Mouse (Mus musculus): ENCODE measurements around the gene Btf3. TPM values are rescaled to one million over a fixed set of nuclear protein-coding genes. Genes with fewer than 3 reads are reported as not detected.

The Btf3 gene
- polyA plus RNA-seq, 1 experiment from 2014 or later: 399 TPM

GRCm38 (mm10) chr13:98298833-98299758 lies 17.7 kb downstream of the Btf3 start:
- Histone ChIP-seq H3K4me1 (replicated peaks) (peaks cover 3% of the 10 kb centered on the region; the same call in 1 of the 2 replicates), H3K4me3 (peak overlapping the region; percentile 8; the same call in 1 of the 2 replicates), H3K36me3 (no peaks in the 10 kb centered on the region), H3K9ac (no peak overlapping the region), H3K27me3 (no peaks in the 10 kb centered on the region), H3K9me3 (replicated peaks) (no peaks in the 10 kb centered on the region), H3K4me2 (peak overlapping the region; percentile 53), H3K27ac (no peak overlapping the region)
- ATAC-seq (replicated peaks; ENCODE audit: insufficient number of reproducible peaks, insufficient read depth, low FRiP score, low read depth): peak; percentile 66
- WGBS: 45% methylated on average over 21 of the region's 21 CpGs

DNA sequence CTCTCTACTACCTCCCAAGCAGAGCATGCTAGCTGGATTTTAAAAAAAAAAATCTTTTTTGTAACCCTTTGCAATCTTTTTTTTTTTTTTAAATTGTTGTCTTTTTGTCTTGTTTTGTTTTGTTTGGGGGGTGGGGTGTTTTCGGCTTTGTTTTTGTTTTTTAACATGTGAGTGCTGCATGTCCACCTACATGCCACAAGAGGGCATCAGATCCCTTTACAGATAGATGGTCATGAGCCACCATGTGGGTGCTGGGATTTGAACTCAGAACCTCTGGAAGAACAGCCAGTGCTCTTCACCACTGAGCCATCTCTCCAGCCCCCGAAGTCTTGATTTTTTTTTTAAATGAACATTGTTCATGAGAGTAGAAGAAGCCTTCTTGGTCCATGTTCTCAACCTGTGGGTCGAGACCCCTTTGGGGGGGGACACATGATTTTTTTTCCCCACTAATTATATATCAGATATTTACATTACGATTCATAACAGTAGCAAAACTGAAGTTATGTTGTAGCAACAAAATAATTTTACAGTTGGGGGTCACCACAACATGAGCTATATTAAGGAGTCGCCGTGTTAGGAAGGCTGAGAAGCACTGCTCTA lies 18.8 kb downstream of the Btf3 start:
- Histone ChIP-seq H3K4me1 (replicated peaks) (peaks cover 7% of the 10 kb centered on the region), H3K27me3 (no peaks in the 10 kb centered on the region), H3K9ac (no peak overlapping the region), H3K4me2 (no peak overlapping the region), H3K27ac (no peak overlapping the region), H3K4me3 (no peak overlapping the region), H3K36me3 (no peaks in the 10 kb centered on the region), H3K9me3 (replicated peaks) (no peaks in the 10 kb centered on the region)
- 86% methylated on average over 6 of the region's 6 CpGs for WGBS
- ATAC-seq (replicated peaks; ENCODE audit: insufficient number of reproducible peaks, insufficient read depth, low FRiP score, low read depth): no peak

GRCm38 (mm10) chr13:98296072-98296471 lies 20.7 kb downstream of the Btf3 start:
- Histone ChIP-seq H3K4me1 (replicated peaks) (peaks cover 7% of the 10 kb centered on the region), H3K36me3 (no peaks in the 10 kb centered on the region), H3K9me3 (replicated peaks) (no peaks in the 10 kb centered on the region), H3K27ac (no peak overlapping the region), H3K4me3 (no peak overlapping the region), H3K4me2 (no peak overlapping the region), H3K27me3 (no peaks in the 10 kb centered on the region), H3K9ac (no peak overlapping the region)
- 35% methylated on average over 5 of the region's 5 CpGs for WGBS
- ATAC-seq (replicated peaks; ENCODE audit: insufficient number of reproducible peaks, insufficient read depth, low FRiP score, low read depth): no peak

- 80% methylated on average over 8 of the region's 8 CpGs for WGBS
These were observed 25.1 kb downstream of the Btf3 start for GRCm38 (mm10) chr13:98291712-98292111.

DNA sequence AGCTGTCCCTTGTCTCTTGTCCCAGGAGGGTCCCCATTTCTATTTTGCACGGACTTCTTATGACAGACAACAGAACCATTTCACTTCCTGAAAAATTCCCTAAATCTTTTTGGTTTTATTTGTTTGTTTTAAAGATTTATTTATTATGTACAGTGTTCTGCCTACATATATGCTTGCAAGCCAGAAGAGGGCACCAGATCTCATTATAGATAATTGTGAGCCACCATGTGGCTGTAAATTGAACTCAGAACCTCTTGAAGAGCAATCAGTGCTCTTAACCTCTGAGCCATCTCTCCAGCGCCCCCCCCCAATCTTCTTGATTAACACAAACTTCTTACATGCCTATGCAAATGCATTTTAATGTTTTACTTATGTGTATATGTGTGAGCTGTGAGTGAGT lies 26.1 kb downstream of the Btf3 start:
- no peaks in the 10 kb centered on the region for H3K9me3 ChIP-seq (replicated peaks)
- H3K27me3 ChIP-seq: no peaks in the 10 kb centered on the region
- H3K27ac ChIP-seq: no peak overlapping the region
- no peak for ATAC-seq (replicated peaks; ENCODE audit: insufficient number of reproducible peaks, insufficient read depth, low FRiP score, low read depth)
- no peak overlapping the region for H3K4me2 ChIP-seq
- H3K9ac ChIP-seq: no peak overlapping the region
- no peak overlapping the region for H3K4me3 ChIP-seq
- peaks cover 3% of the 10 kb centered on the region; the same call in 1 of the 2 replicates for H3K4me1 ChIP-seq (replicated peaks)
- H3K36me3 ChIP-seq: no peaks in the 10 kb centered on the region
- WGBS: 35% methylated on average over 2 of the region's 2 CpGs

More at GRCm38 (mm10) chr13:98291712-98292111, 25.1 kb downstream of the Btf3 start:
- Histone ChIP-seq H3K9ac (no peak overlapping the region), H3K9me3 (replicated peaks) (no peaks in the 10 kb centered on the region), H3K36me3 (no peaks in the 10 kb centered on the region), H3K27ac (no peak overlapping the region), H3K4me1 (replicated peaks) (peaks cover 3% of the 10 kb centered on the region; the same call in 1 of the 2 replicates), H3K27me3 (no peaks in the 10 kb centered on the region), H3K4me2 (no peak overlapping the region), H3K4me3 (no peak overlapping the region)
- ATAC-seq (replicated peaks; ENCODE audit: insufficient number of reproducible peaks, insufficient read depth, low FRiP score, low read depth): no peak

DNA sequence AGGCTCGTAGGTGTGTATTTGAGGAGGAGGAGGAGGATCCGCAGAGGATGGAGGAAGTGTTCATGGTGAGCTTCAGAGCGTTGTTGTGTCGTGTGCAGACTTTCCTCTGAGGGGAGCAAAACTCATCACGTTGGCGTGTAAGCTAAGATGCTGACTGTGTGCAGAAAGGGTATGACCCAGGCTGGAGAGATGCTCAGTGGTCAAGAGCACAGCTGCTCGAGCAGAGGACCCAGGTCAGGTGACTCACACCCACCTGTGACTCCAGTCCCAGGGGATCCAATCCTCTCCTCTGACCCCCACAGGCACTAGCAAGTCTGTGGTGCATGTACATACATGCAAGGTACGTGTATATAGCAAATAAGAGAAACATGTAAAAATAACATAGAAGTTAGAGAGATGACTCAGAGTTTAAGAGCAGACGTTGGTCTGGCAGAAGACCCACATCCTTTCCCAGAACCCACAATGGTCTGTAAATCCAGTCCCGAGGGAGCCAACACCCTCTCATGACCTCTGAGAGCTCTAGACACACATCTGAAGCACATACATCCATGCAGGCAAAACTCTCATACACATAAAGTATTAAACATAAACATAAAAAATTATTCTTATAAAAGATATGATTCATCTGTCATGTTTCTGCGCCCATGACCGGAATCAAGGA lies 35.7 kb downstream of the Btf3 start:
- WGBS: 67% methylated on average over 12 of the region's 12 CpGs
- H3K27ac ChIP-seq: no peak overlapping the region
- H3K4me2 ChIP-seq: no peak overlapping the region
- H3K27me3 ChIP-seq: no peaks in the 10 kb centered on the region
- no peaks in the 10 kb centered on the region for H3K9me3 ChIP-seq (replicated peaks)
- no peaks in the 10 kb centered on the region for H3K36me3 ChIP-seq
- no peak for ATAC-seq (replicated peaks; ENCODE audit: insufficient number of reproducible peaks, insufficient read depth, low FRiP score, low read depth)
- H3K9ac ChIP-seq: no peak overlapping the region
- H3K4me3 ChIP-seq: no peak overlapping the region
- no peaks in the 10 kb centered on the region for H3K4me1 ChIP-seq (replicated peaks)

DNA sequence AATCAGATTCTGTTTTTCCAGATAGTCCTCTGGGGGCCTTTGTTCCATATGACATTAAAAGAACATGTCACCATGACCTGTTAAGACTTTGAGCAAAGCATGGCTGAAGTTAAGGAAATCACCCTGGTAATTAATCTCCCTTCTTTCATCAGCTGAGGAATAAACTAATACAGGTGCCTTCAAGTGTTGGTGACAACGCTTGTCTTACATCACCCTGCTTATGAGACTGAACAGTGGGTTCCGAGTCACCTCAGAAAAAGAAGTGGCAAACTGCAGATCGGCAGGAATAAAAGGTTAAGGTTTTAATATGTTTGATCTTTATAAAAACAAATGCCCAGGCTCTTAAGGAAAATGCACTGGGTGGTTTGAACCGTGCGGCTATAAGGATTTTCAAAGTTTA lies 37.1 kb downstream of the Btf3 start, which contains the start of gene Gm21976:
Gm21976 (plus strand) TSS at position 202 of the 400 bp plus-strand sequence.
- Histone ChIP-seq H3K4me3 (no peak within 1 kb of the TSS), H3K4me2 (no peak within 1 kb of the TSS), H3K9me3 (replicated peaks) (no peaks in the 10 kb centered on the region), H3K4me1 (replicated peaks) (peaks cover 5% of the 10 kb centered on the region), H3K9ac (no peak within 1 kb of the TSS), H3K36me3 (no peaks in the 10 kb centered on the region), H3K27me3 (no peaks in the 10 kb centered on the region), H3K27ac (no peak within 1 kb of the TSS)
- no peak for ATAC-seq (replicated peaks; ENCODE audit: insufficient number of reproducible peaks, insufficient read depth, low FRiP score, low read depth)
- WGBS: 76% methylated on average over 5 of the region's 5 CpGs

DNA sequence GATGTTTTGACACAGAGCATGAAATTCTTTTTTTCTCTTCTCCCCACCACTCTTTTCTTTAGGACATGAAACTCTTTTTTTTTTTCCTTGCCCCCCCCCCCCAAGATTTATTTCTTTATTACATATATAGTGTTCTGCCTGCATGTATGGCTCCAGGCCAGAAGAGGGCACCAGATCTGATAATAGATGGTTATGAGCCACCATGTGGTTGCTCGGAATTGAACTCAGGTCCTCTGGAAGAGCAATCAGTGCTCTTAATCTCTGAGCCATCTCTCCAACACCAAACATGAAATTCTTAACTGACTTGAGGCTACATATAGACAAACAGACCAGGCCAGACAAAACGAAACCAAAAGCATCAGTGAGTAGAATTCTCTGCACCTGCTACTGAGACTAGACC lies 39.3 kb downstream of the Btf3 start:
- WGBS: 78% methylated on average over 2 of the region's 2 CpGs
- no peaks in the 10 kb centered on the region for H3K9me3 ChIP-seq (replicated peaks)

GRCm38 (mm10) chr13:98276253-98276652 lies 40.6 kb downstream of the Btf3 start:
- ATAC-seq (replicated peaks; ENCODE audit: insufficient number of reproducible peaks, insufficient read depth, low FRiP score, low read depth): no peak
- 84% methylated on average over 7 of the region's 7 CpGs for WGBS
- Histone ChIP-seq H3K4me1 (replicated peaks) (peaks cover 5% of the 10 kb centered on the region), H3K4me3 (no peak overlapping the region), H3K27me3 (no peaks in the 10 kb centered on the region), H3K9me3 (replicated peaks) (no peaks in the 10 kb centered on the region), H3K9ac (no peak overlapping the region), H3K36me3 (peaks cover 22% of the 10 kb centered on the region), H3K4me2 (no peak overlapping the region), H3K27ac (peak overlapping the region; percentile 14; the same call in 1 of the 2 replicates)

More for the DNA sequence above, 39.3 kb downstream of the Btf3 start:
- no peaks in the 10 kb centered on the region for H3K27me3 ChIP-seq
- H3K27ac ChIP-seq: no peak overlapping the region
- H3K36me3 ChIP-seq: peaks cover 13% of the 10 kb centered on the region
- H3K4me3 ChIP-seq: no peak overlapping the region
- ATAC-seq (replicated peaks; ENCODE audit: insufficient number of reproducible peaks, insufficient read depth, low FRiP score, low read depth): no peak
- no peak overlapping the region for H3K9ac ChIP-seq
- peaks cover 5% of the 10 kb centered on the region for H3K4me1 ChIP-seq (replicated peaks)
- H3K4me2 ChIP-seq: no peak overlapping the region

- WGBS: 33% methylated on average over 4 of the region's 4 CpGs
- Histone ChIP-seq H3K9me3 (replicated peaks) (no peaks in the 10 kb centered on the region), H3K4me2 (no peak overlapping the region), H3K4me1 (replicated peaks) (peaks cover 5% of the 10 kb centered on the region), H3K27ac (peak overlapping the region; percentile 51), H3K27me3 (no peaks in the 10 kb centered on the region), H3K9ac (no peak overlapping the region), H3K4me3 (no peak overlapping the region), H3K36me3 (peaks cover 28% of the 10 kb centered on the region)
- ATAC-seq (replicated peaks; ENCODE audit: insufficient number of reproducible peaks, insufficient read depth, low FRiP score, low read depth): peak; percentile 76; the same call in 1 of the 2 replicates
These were observed 41.2 kb downstream of the Btf3 start for GRCm38 (mm10) chr13:98275646-98276045.

- Histone ChIP-seq H3K4me1 (replicated peaks) (peaks cover 5% of the 10 kb centered on the region), H3K36me3 (peaks cover 31% of the 10 kb centered on the region), H3K9me3 (replicated peaks) (no peaks in the 10 kb centered on the region), H3K27me3 (no peaks in the 10 kb centered on the region), H3K9ac (no peak overlapping the region), H3K4me2 (no peak overlapping the region), H3K27ac (no peak overlapping the region), H3K4me3 (no peak overlapping the region)
- no peak for ATAC-seq (replicated peaks; ENCODE audit: insufficient number of reproducible peaks, insufficient read depth, low FRiP score, low read depth)
- 91% methylated on average over 9 of the region's 9 CpGs for WGBS
These were observed 42.8 kb downstream of the Btf3 start for GRCm38 (mm10) chr13:98274023-98274422.
